Mouse (Mus musculus): ENCODE measurements around the gene Lfng. TPM values are rescaled to one million over a fixed set of nuclear protein-coding genes. Genes with fewer than 3 reads are reported as not detected.

Gene Lfng
- polyA plus RNA-seq (2014; fragmentation: Illumina TruSeq; extraction: RNeasy Lipid Tissue Mini Kit (QIAGEN cat#74804); ENCODE audit: low read depth, low replicate concordance) = 0.57 TPM

DNA sequence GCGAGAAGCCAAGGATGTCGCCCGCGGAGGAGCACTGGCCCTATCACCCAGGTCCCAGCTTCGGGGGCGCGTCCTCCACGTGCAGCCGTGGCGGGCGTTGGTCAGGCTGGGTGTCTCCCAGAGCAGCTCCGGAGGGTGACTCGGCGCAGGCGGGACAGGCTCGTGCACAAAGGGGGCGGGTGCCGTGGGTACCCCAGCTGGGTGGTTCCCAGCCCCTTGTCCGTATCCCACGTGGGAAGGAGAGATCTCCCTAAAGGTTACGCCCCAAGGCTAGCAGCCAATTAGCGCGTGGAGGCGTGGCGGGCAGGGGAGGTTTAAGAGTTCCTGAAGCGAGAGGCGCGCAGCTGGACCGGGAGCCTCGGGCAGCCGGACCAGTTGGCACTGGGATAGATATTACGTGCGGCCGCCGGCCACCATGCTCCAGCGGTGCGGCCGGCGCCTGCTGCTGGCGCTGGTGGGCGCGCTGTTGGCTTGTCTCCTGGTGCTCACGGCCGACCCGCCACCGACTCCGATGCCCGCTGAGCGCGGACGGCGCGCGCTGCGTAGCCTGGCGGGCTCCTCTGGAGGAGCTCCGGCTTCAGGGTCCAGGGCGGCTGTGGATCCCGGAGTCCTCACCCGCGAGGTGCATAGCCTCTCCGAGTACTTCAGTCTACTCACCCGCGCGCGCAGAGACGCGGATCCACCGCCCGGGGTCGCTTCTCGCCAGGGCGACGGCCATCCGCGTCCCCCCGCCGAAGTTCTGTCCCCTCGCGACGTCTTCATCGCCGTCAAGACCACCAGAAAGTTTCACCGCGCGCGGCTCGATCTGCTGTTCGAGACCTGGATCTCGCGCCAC lies at the start of gene Lfng:
Gene Lfng (plus strand): TSS at position 320 of the 835 bp plus-strand sequence.

DNA sequence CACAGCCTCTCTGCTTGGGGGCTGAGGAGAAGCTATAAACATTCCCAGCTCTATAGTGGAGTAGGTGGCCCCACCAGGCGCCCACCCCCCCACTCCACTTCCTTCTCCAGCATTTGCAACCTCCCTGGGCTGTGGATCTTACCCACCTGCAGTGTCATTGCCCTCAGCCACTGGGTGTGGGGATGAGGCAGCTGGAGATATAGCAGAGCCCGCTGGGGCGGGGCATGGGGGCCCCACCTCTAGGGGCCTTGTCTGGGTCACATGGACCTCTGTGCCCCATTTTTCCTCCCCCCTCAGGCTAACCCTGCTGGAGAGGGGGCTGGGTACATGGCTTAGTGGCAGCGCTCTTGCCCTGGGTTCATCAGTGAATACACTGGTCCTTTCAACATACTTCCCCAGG lies 42.2 kb upstream of the Lfng start, which contains the start of gene Grifin:
Gene Grifin (minus strand): TSS at position 176 of the 400 bp plus-strand sequence.

DNA sequence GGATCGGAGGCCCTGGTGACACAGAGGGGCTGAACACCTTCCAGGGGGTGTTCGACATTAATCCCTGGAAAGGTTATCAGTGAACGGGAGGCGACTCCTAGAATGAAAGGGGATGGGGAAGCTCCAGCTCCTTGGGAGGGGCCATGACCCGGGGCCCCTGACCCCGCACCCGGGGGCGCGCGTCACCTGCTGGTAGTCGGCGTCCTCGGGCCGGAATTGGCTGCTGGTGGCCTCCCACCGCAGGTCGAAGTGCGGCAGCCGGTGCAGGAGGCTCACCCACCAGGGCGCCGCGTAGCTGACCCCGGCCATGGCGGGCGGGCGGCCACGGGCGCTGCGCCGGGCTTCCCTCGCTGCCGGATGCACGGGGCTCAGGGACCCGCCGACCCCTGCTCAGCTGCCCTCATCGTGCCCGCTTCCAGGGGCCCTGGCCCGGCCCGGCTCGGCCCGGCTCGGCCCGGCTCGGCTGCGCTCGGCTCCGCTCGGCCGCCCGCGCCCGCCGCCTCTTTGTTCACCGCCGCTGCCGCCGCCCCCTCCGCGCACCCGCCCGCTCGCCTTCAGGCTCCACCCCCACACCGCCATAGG lies 41.5 kb downstream of the Lfng start, which contains the start of gene Ttyh3:
Gene Ttyh3 (minus strand): TSS at position 513 of the 582 bp plus-strand sequence.

Other genes with a start within 250 kb of the Lfng start
- 0.36 TPM for gene Snx8, start 218.1 kb upstream of the Lfng start, polyA plus RNA-seq (2014; fragmentation: Illumina TruSeq; extraction: RNeasy Lipid Tissue Mini Kit (QIAGEN cat#74804); ENCODE audit: low read depth, low replicate concordance)
- 25.0 TPM for gene Eif3b, start 188.0 kb upstream of the Lfng start, polyA plus RNA-seq (2014; fragmentation: Illumina TruSeq; extraction: RNeasy Lipid Tissue Mini Kit (QIAGEN cat#74804); ENCODE audit: low read depth, low replicate concordance)
- gene Gm4869, start 161.7 kb upstream of the Lfng start, polyA plus RNA-seq (2014; fragmentation: Illumina TruSeq; extraction: RNeasy Lipid Tissue Mini Kit (QIAGEN cat#74804); ENCODE audit: low read depth, low replicate concordance) = not detected
- not detected for gene Chst12, start 101.8 kb upstream of the Lfng start, polyA plus RNA-seq (2014; fragmentation: Illumina TruSeq; extraction: RNeasy Lipid Tissue Mini Kit (QIAGEN cat#74804); ENCODE audit: low read depth, low replicate concordance)
- not detected for gene Grifin, start 42.2 kb upstream of the Lfng start, polyA plus RNA-seq (2014; fragmentation: Illumina TruSeq; extraction: RNeasy Lipid Tissue Mini Kit (QIAGEN cat#74804); ENCODE audit: low read depth, low replicate concordance)
- gene Ttyh3, start 41.7 kb downstream of the Lfng start, polyA plus RNA-seq (2014; fragmentation: Illumina TruSeq; extraction: RNeasy Lipid Tissue Mini Kit (QIAGEN cat#74804); ENCODE audit: low read depth, low replicate concordance) = 0.97 TPM
- gene Iqce, start 95.1 kb downstream of the Lfng start, polyA plus RNA-seq (2014; fragmentation: Illumina TruSeq; extraction: RNeasy Lipid Tissue Mini Kit (QIAGEN cat#74804); ENCODE audit: low read depth, low replicate concordance) = 17.6 TPM
- 2.1 TPM for gene Brat1, start 97.7 kb downstream of the Lfng start, polyA plus RNA-seq (2014; fragmentation: Illumina TruSeq; extraction: RNeasy Lipid Tissue Mini Kit (QIAGEN cat#74804); ENCODE audit: low read depth, low replicate concordance)
- not detected for gene Amz1, start 116.8 kb downstream of the Lfng start, polyA plus RNA-seq (2014; fragmentation: Illumina TruSeq; extraction: RNeasy Lipid Tissue Mini Kit (QIAGEN cat#74804); ENCODE audit: low read depth, low replicate concordance)
- gene Gna12, start 223.1 kb downstream of the Lfng start, polyA plus RNA-seq (2014; fragmentation: Illumina TruSeq; extraction: RNeasy Lipid Tissue Mini Kit (QIAGEN cat#74804); ENCODE audit: low read depth, low replicate concordance) = 8.5 TPM